Mouse (Mus musculus) limb, embryonic 15.5 days (tissue): Measurements from ENCODE around the gene Myh10. TPM values are rescaled to one million over a fixed set of nuclear protein-coding genes. Genes with fewer than 3 reads are reported as not detected.
"Not testable (repeated sequence)": the region's sequence is repeated elsewhere in the genome, so short reads cannot be mapped to it uniquely, and the experiment has no call there.

Experiments used
- ATAC-seq: fragments of 200-750 bp; cut with Nextera tagmentation; 2 replicates; pipeline ENCODE4 v1.8.0; 2017; ENCODE audit warnings: low read depth, moderate TSS enrichment; ENCODE audit not compliant: insufficient number of reproducible peaks, low FRiP score, low TSS enrichment
- H3K27ac ChIP-seq: fragments of 300-500 bp; sonication (generic); 2 replicates; pipeline ENCODE4 v1.5.1; 2015; ENCODE audit warnings: moderate library complexity, mild to moderate bottlenecking, inconsistent platforms
- H3K27me3 ChIP-seq: fragments of 300-500 bp; sonication (generic); 2 replicates; pipeline ENCODE4 v1.6.1; 2015; ENCODE audit warnings: inconsistent platforms
- H3K36me3 ChIP-seq: fragments of 300-500 bp; sonication (generic); 2 replicates; pipeline ENCODE4 v1.6.1; 2015; ENCODE audit warnings: inconsistent platforms
- H3K4me1 ChIP-seq: fragments of 300-500 bp; sonication (generic); 2 replicates; pipeline ENCODE4 v1.6.1; 2015; ENCODE audit warnings: inconsistent platforms
- H3K4me2 ChIP-seq: fragments of 300-500 bp; sonication (generic); 2 replicates; pipeline ENCODE4 v1.6.1; 2015; ENCODE audit warnings: mild to moderate bottlenecking, inconsistent platforms
- H3K4me3 ChIP-seq: fragments of 300-500 bp; sonication (generic); 2 replicates; pipeline ENCODE4 v1.5.1; 2015; ENCODE audit warnings: mild to moderate bottlenecking, inconsistent platforms
- H3K9ac ChIP-seq: fragments of 300-500 bp; sonication (generic); 2 replicates; pipeline ENCODE4 v1.6.1; 2015; ENCODE audit warnings: inconsistent platforms
- H3K9me3 ChIP-seq: fragments of 300-500 bp; sonication (generic); 2 replicates; pipeline ENCODE4 v1.6.1; 2016; ENCODE audit warnings: inconsistent platforms
- WGBS: fragments of 180-500 bp; shearing (Covaris S2); methylation state at CpG from one replicate; pipeline ENCODE4 v1.1.7; 2015; 5-methylcytosine and 5-hydroxymethylcytosine counted together
- polyA plus RNA-seq: library from polyadenylated mRNA; unstranded; fragments of >200 nt; fragmentation: Nextera tagmentation; extraction: Ambion mirVana; gene quantifications from 2 replicates; pipeline ENCODE4 v1.2.1, GENCODE M21; 2015

Gene Myh10
- polyA plus RNA-seq, 1 experiment from 2014 or later, result 106 TPM

DNA sequence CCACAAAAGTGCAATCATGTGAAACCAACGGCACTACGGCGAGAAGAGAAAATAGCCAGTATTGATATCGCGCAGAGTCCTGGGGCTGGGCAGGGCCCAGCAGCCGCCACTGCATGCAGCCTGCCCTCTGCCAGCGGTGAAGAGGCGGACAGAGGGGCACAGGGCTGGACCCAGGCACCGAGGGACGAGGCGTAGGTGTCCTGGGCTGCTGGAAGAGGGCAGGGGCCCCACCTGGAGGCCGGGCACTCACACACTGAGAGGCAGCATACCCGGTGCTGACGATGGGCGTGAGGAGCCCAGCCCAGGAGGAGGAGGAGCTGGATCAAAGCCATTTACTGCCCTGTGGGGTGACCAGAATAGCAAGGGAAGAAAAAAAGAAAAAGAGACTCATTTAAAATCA, 131.0 kb downstream of the Myh10 start:
- Histone ChIP-seq H3K4me2 (no peak overlapping the region), H3K4me3 (no peak overlapping the region), H3K36me3 (peaks cover 66% of the 10 kb centered on the region), H3K9ac (no peak overlapping the region), H3K27me3 (no peaks in the 10 kb centered on the region), H3K27ac (no peak overlapping the region), H3K4me1 (no peaks in the 10 kb centered on the region), H3K9me3 (no peaks in the 10 kb centered on the region)
- ATAC-seq, result no peak
- 81% methylated on average over 15 of the region's 15 CpGs for WGBS

DNA sequence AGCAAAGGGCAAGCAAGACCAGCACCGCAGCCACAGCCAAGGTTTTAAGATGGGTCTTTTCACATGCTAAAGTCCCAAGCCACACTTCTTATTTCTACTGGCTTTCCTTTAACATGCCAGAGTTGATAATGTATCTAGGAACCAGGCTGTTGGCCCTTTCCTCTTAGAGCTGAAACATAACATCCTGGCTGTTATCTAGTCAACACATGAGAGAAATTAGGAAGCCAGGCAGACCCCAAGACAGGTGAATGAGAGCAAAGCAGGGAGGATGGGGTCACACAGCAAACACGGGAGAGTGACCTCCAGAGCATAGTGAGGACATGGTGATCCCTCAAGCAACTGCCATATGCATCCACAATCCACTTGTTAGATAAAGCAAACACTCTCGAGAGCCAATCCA, 135.4 kb downstream of the Myh10 start:
- Histone ChIP-seq H3K4me2 (no peak overlapping the region), H3K27me3 (no peaks in the 10 kb centered on the region), H3K9me3 (no peaks in the 10 kb centered on the region), H3K4me1 (no peaks in the 10 kb centered on the region), H3K9ac (no peak overlapping the region), H3K4me3 (no peak overlapping the region), H3K27ac (no peak overlapping the region), H3K36me3 (peaks cover 65% of the 10 kb centered on the region)
- ATAC-seq, result no peak
- 85% methylated on average over 3 of the region's 3 CpGs for WGBS

DNA sequence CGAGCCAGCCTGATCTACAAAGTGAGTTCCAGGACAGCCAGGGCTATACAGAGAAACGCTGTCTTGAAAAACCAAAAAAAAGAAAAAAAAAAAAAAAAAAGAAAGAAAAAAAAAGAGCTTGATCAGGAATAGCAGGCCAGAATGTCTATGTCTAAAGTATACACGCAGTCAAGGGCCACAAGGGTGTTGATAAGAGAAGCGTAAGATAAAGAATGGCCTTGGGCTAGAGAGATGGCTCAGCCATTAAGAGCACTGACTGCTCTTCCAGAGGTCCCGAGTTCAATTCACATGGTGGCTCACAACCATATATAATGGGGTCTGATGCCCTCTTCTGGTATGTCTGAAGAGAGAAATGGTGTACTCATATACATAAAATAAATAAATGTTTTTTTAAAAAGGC, 140.2 kb downstream of the Myh10 start:
- H3K4me3 ChIP-seq, H3K27me3 ChIP-seq, H3K4me1 ChIP-seq, ATAC-seq, H3K9ac ChIP-seq, H3K4me2 ChIP-seq, H3K9me3 ChIP-seq, H3K27ac ChIP-seq: not testable (repeated sequence)
- H3K36me3 ChIP-seq, result peaks cover 83% of the 10 kb centered on the region
- whole genome bisulfite sequencing, result 95% methylated on average over 5 of the region's 5 CpGs

DNA sequence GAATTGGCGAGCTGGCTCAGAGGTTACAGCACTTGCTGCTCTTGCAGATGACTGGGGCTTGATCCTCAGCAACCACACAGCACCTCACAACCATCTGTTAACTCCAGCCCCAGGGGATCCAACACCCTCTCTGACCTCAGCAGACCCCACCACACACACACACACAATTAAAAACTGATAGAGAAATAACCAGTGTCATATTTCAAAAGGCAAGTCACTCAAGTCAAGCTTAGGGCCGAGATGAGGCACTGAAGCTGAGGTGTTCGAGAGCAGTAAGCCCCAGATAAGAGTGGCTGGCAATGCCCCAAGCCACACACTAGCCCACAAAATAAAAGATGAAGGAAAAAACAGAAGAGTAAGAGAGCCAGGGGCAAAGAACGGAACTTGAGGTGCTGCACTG, 141.4 kb downstream of the Myh10 start:
- H3K4me2 ChIP-seq, result no peak overlapping the region
- WGBS, result 36% methylated on average over 4 of the region's 4 CpGs
- no peak for ATAC-seq
- H3K9ac ChIP-seq, result no peak overlapping the region
- no peaks in the 10 kb centered on the region for H3K27me3 ChIP-seq
- no peaks in the 10 kb centered on the region for H3K9me3 ChIP-seq
- no peak overlapping the region for H3K27ac ChIP-seq
- no peak overlapping the region for H3K4me3 ChIP-seq
- H3K36me3 ChIP-seq, result peaks cover 84% of the 10 kb centered on the region
- no peaks in the 10 kb centered on the region for H3K4me1 ChIP-seq

DNA sequence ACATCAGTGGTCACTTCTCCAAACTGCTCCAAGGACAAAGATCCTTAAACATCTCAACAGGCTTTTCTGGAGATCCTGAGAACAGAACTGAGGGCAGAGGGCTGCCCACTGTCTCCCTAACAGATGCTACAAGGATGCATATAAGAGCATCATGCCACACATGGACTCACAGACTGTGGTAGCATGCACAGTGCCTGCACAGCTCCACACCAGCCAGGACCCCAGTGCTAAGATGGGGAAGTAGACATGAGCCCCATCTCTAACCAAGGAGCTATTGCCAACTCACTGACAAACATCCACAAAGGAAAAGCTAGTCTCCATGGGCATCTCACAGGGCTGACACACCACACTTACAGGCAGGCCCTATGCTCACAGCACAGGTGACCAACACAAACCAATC, 142.2 kb downstream of the Myh10 start:
- H3K4me2 ChIP-seq, result no peak overlapping the region
- H3K9ac ChIP-seq, result no peak overlapping the region
- H3K4me3 ChIP-seq, result no peak overlapping the region
- no peaks in the 10 kb centered on the region for H3K27me3 ChIP-seq
- peaks cover 81% of the 10 kb centered on the region for H3K36me3 ChIP-seq
- no peaks in the 10 kb centered on the region for H3K4me1 ChIP-seq
- H3K9me3 ChIP-seq, result no peaks in the 10 kb centered on the region
- no peak overlapping the region for H3K27ac ChIP-seq
- no peak for ATAC-seq

DNA sequence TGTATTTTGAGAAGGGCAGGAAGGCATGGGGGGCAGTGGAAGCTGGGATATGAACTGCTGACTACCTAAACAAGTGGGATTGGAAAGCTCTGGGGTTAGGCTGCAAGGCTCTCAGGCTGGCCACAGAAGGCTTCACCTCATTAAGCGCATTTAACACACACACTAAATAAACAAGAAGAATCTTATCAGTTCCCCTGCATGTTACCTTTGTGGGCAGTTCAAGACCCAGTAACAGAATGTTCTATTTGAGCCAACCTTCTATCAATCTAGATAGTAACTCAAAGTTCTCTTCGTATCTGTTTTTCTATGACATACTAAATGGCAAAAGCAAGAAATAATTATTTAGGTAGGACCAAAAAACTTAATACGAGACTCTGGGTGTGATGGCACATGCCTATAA, 143.7 kb downstream of the Myh10 start:
- Histone ChIP-seq H3K9me3 (no peaks in the 10 kb centered on the region), H3K4me1 (no peaks in the 10 kb centered on the region), H3K36me3 (peaks cover 79% of the 10 kb centered on the region), H3K4me3 (no peak overlapping the region), H3K4me2 (no peak overlapping the region), H3K9ac (no peak overlapping the region), H3K27ac (no peak overlapping the region), H3K27me3 (no peaks in the 10 kb centered on the region)
- ATAC-seq, result no peak
- 97% methylated on average over 3 of the region's 3 CpGs for WGBS

DNA sequence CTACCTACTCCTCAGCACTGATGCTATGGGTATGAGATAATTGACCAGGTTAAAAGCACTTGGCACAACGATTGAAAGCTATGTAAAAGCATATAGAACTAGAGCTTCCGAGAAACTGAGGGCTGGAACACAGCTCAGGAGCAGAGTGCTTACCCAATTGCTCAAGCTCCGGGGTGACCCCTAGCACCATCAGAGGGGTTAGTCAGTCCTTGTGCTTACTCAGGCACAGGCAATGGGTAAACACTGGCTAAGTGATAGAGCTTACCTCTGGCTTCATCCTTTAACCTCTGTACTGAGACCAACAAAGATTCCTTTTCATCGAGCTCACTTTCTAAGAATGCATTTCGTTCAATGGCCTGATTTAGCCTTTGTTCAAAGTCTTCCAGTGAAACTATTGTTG, 148.2 kb downstream of the Myh10 start:
- Histone ChIP-seq H3K27ac (no peak overlapping the region), H3K36me3 (peaks cover 69% of the 10 kb centered on the region)
- ATAC-seq, result no peak

DNA sequence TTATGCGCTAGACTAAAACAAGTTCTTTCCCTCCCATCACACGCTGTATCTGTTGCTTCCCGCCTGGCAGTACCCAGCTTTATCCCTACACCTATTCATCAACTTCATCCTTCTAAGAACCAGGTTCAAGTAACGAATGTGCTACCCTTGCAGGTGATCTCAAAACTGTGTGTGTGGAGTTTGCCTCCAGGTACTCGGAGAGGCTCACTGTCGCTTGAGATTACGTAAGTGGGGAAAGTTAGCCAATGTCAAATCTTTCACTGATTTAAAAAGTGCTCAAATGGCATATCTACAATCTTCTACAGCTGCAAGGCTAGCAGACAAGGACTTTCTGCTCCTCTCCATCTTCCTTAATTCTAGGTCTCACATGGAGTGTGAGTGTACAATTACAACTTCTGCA, 159.5 kb downstream of the Myh10 start:
- 81% methylated on average over 7 of the region's 7 CpGs for WGBS
- Histone ChIP-seq H3K36me3 (0 out of 2 replicates have a peak, but pooled peaks cover 3% of the 10 kb centered on the region), H3K4me3 (peak overlapping the region; percentile 12; the same call in 1 of the 2 replicates), H3K27me3 (no peaks in the 10 kb centered on the region), H3K9me3 (no peaks in the 10 kb centered on the region), H3K4me2 (peak overlapping the region; percentile 59; the same call in 1 of the 2 replicates), H3K27ac (no peak overlapping the region), H3K4me1 (peaks cover 21% of the 10 kb centered on the region), H3K9ac (no peak overlapping the region)
- no peak for ATAC-seq

More for the DNA sequence above, 148.2 kb downstream of the Myh10 start:
- Histone ChIP-seq H3K9me3 (no peaks in the 10 kb centered on the region), H3K4me3 (no peak overlapping the region), H3K4me1 (no peaks in the 10 kb centered on the region), H3K9ac (no peak overlapping the region), H3K27me3 (no peaks in the 10 kb centered on the region), H3K4me2 (no peak overlapping the region)
- 96% methylated on average over 5 of the region's 5 CpGs for WGBS

DNA sequence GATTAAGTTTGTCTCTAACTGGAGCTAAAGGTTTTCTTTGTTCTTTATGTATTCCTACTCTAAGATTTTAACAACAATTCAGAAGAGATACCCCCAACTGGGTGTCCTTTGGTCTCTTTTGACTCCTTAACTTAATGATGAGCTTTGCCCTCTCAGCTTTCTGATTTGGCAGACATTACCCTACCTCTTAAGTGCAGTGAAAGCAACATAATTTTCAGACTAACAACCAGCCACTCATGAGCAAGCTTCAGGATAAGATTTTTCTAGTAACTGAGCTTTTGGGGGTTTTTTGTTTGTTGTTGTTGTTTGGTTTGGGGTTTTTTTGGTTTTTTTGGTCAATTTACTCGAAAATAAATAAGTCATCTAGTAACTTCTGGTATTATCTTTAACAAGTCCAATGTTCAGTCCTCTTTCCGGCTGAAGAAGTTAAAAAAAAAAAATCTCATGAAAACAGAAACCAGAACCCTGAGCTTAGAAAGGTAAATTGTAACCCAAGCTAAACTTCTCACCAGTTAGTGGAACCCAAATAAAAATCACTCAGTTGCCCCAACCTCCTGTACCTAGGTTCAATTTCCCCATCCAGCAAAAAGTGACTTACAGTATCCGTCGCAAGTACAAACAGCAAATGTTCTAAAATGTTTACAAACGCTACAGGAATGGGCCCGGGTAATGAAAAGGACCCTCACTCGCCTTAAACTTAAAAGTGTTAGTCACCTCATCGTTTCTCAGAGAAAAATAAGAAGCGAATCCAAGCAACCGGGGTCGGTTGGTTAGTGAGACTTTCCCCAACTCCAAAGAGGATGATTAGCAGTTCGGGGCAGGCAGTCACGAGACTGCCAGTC, 160.5 kb downstream of the Myh10 start:
- peak overlapping the region; percentile 80 for H3K4me3 ChIP-seq
- 3% methylated on average over 13 of the region's 13 CpGs for WGBS
- H3K27ac ChIP-seq, result peak overlapping the region; percentile 99
- H3K9ac ChIP-seq, result peak overlapping the region; percentile 76
- no peaks in the 10 kb centered on the region for H3K9me3 ChIP-seq
- no peak for ATAC-seq
- H3K4me2 ChIP-seq, result peak overlapping the region; percentile 59
- no peaks in the 10 kb centered on the region for H3K27me3 ChIP-seq
- H3K36me3 ChIP-seq, result no peaks in the 10 kb centered on the region
- H3K4me1 ChIP-seq, result peaks cover 21% of the 10 kb centered on the region

DNA sequence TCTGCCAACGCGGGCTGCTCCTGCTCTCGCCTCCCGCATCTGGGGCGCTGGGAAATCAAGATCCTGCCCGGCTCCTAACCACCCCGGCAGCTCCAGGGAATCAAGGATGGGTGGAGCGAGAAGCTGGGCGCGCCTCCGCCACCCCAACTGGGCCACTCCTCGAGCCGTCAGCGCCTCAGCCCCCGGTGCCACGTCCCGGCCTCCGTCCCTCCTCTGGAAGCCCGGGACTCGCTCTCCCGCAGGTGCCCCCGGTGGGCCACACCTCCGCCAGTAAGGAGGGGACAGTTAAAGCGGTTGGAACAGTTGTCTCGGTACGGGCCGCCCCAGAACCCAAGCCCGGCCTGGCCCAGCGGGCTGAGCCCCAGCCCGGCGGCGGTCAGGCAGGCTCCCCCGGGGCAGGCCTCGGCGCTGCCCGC, 161.1 kb downstream of the Myh10 start:
- Histone ChIP-seq H3K36me3 (no peaks in the 10 kb centered on the region), H3K9me3 (no peaks in the 10 kb centered on the region), H3K4me2 (peak overlapping the region; percentile 59), H3K9ac (peak overlapping the region; percentile 76), H3K27ac (peak overlapping the region; percentile 99), H3K4me3 (peak overlapping the region; percentile 80), H3K27me3 (no peaks in the 10 kb centered on the region), H3K4me1 (peaks cover 21% of the 10 kb centered on the region)
- ATAC-seq, result peak; percentile 50
- WGBS, result under 1% methylated on average over 36 of the region's 36 CpGs

DNA sequence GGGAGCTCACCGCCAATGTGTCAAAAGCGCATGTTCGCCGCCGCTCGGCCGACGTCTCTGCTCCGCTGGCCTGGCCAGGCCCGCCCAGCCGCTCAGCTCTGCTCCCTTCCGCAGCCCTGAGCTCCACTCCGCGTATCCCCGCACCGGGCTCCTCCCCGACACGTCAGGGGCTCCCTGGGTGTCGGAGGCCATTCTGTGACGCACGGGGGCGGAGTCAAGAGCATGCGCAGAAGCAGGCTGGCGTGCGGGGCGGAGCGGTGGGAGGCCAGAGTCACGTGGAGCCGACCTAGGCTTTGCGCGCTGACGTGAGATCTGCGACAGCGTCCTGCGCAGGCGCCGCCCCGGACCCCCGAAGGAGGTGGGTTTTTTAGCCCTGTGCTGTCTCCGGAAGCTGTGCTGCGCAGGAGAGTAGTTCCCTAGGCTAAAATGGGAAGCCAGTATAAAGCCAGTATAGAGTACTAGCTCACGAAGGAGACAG, 161.6 kb downstream of the Myh10 start:
- Histone ChIP-seq H3K4me1 (peaks cover 21% of the 10 kb centered on the region), H3K27ac (peak overlapping the region; percentile 99), H3K36me3 (no peaks in the 10 kb centered on the region), H3K9me3 (no peaks in the 10 kb centered on the region), H3K4me3 (peak overlapping the region; percentile 80), H3K9ac (peak overlapping the region; percentile 76), H3K4me2 (peak overlapping the region; percentile 59), H3K27me3 (no peaks in the 10 kb centered on the region)
- peak; percentile 99 for ATAC-seq
- WGBS, result under 1% methylated on average over 42 of the region's 42 CpGs

DNA sequence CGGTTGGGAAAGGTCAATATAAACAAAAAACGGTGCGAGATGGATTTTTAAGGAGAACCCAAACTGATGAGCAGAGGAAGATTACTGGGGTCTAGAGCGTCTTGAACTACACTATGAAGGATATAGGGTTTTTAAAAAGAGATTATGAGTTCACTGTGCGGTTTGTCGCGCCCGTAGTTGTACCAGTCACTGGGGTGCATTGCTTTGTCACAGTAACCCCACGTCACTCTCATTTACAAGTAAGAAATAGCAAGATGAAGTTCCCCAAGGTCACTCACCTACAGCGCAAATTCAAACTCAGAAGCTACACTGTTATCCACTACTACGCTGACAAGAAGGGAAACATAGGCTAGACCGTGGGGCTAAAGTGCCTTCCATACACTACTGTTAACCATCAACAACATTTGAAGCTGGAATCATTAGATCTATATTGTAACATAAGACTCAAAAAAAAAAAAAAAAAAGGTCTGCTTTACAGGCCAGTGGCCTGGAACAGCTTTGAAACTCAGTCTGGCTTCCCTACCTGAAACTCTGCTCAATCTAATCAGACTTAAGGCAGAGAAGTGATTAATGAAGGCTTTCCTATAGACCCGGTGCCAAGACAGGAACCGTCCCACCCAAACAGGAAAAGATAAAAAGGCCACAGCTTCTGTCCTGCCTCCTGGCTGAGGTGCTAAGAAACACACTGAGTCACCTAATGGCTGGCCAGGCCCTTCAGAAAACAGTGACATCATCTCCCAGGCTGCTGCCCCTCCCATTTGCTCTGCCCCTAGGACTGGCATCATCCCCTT, 162.4 kb downstream of the Myh10 start:
- Histone ChIP-seq H3K4me1 (peaks cover 21% of the 10 kb centered on the region), H3K4me2 (peak overlapping the region; percentile 59), H3K36me3 (no peaks in the 10 kb centered on the region), H3K9me3 (no peaks in the 10 kb centered on the region), H3K4me3 (peak overlapping the region; percentile 80), H3K27me3 (no peaks in the 10 kb centered on the region), H3K9ac (peak overlapping the region; percentile 43), H3K27ac (peak overlapping the region; percentile 84)
- no peak for ATAC-seq
- WGBS, result 36% methylated on average over 14 of the region's 14 CpGs
